Mouse (Mus musculus) left cerebral cortex, adult 18-20 months (tissue): ENCODE measurements at regions not wholly inside any gene's neighbourhood (a gene's known extent, or its start where the extent isn't known, plus 50 kb on each side); places are given as distances from the start of the nearest gene placed in this dataset.
A peak's percentile ranks its signal among the peaks of the same experiment; 100 is the strongest.

ENCODE experiments used
- DNase-seq, 2 experiments: peaks; one replicate each; pipeline ENCODE4 v3.0.0; 2021 to 2022; ENCODE audit warnings: low spot score in 2 of 2, mixed read lengths in 1 of 2

- DNase-seq = no peak
These were observed 59.7 kb downstream of the H2al1j start for GRCm38 (mm10) chrX:11387200-11387940.

GRCm38 (mm10) chrX:11388860-11389259 is 61.2 kb downstream of the H2al1j start:
- no peak for DNase-seq

GRCm38 (mm10) chrX:11400406-11400805 is 72.8 kb downstream of the H2al1j start:
- DNase-seq = no peak

GRCm38 (mm10) chrX:11404369-11404768 is 76.7 kb downstream of the H2al1j start:
- DNase-seq = no peak

- DNase-seq = no peak
These were observed 84.7 kb downstream of the H2al1j start for GRCm38 (mm10) chrX:11412316-11412826.

- no peak for DNase-seq
These were observed 88.0 kb downstream of the H2al1j start for GRCm38 (mm10) chrX:11415662-11416061.

- no peak for DNase-seq
These were observed 88.9 kb downstream of the H2al1j start for GRCm38 (mm10) chrX:11416510-11416909.

GRCm38 (mm10) chrX:11417861-11418260 is 90.2 kb downstream of the H2al1j start:
- no peak for DNase-seq

- DNase-seq = no peak
These were observed 90.6 kb downstream of the H2al1j start for GRCm38 (mm10) chrX:11418261-11418660.

GRCm38 (mm10) chrX:11419162-11419631 is 91.6 kb downstream of the H2al1j start:
- no peak for DNase-seq

GRCm38 (mm10) chrX:11432403-11433004 is 104.9 kb downstream of the H2al1j start:
- peak; percentile 13 to 24 for DNase-seq

GRCm38 (mm10) chrX:11435338-11435737 is 107.7 kb downstream of the H2al1j start:
- DNase-seq = no peak

- no peak for DNase-seq
These were observed 109.7 kb downstream of the H2al1j start for GRCm38 (mm10) chrX:11437151-11437944.

- DNase-seq = no peak
These were observed 115.9 kb downstream of the H2al1j start for GRCm38 (mm10) chrX:11443543-11443942.

GRCm38 (mm10) chrX:11444261-11444725 is 116.7 kb downstream of the H2al1j start:
- no peak for DNase-seq

GRCm38 (mm10) chrX:11448711-11449110 is 121.1 kb downstream of the H2al1j start:
- DNase-seq = no peak

- DNase-seq = no peak
These were observed 130.9 kb downstream of the H2al1j start for GRCm38 (mm10) chrX:11458521-11458920.

- DNase-seq = peak; percentile 6 to 42
These were observed 136.4 kb downstream of the H2al1j start for GRCm38 (mm10) chrX:11463955-11464511.

- DNase-seq = no peak
These were observed 138.6 kb downstream of the H2al1j start for GRCm38 (mm10) chrX:11466191-11466590.

- no peak for DNase-seq
These were observed 152.2 kb downstream of the H2al1j start for GRCm38 (mm10) chrX:11479696-11480339.

GRCm38 (mm10) chrX:11482141-11482540 is 154.5 kb downstream of the H2al1j start:
- peak in 1 of 2 experiments; percentile 15 for DNase-seq
